Mouse (Mus musculus) heart, adult 2 months (tissue): ENCODE results near the gene H2al1g.

Experiments used
- CTCF ChIP-seq: fragments of 200-600 bp; IDR thresholded peaks from 2 replicates; pipeline ENCODE4 v1.8.1; 2022; ENCODE audit warnings: antibody characterized with exemption, mild to moderate bottlenecking, moderate library complexity
- EP300 ChIP-seq: fragments of 200-500 bp; IDR thresholded peaks from 2 replicates; pipeline ENCODE4 v1.6.1; 2011; ENCODE audit warnings: low read depth, low read length, control low read depth; ENCODE audit not compliant: insufficient read depth
- POLR2A ChIP-seq: fragments of 200-500 bp; IDR thresholded peaks from 2 replicates; pipeline ENCODE4 v1.6.1; 2011; ENCODE audit warnings: mild to moderate bottlenecking, low read depth, low read length, control low read depth; ENCODE audit not compliant: insufficient read depth

GRCm38 (mm10) chrX:11346756-11347155 lies 28.7 kb downstream of the H2al1g start:
- TF ChIP-seq CTCF = no peak
- no peak for TF ChIP-seq POLR2A
- TF ChIP-seq EP300 = no peak
